Mouse (Mus musculus): Measurements from ENCODE around the gene Rasa2. TPM values are rescaled to one million over a fixed set of nuclear protein-coding genes. Genes with fewer than 3 reads are reported as not detected.
"Not testable (repeated sequence)": the region's sequence is repeated elsewhere in the genome, so short reads cannot be mapped to it uniquely, and the experiment has no call there.

Gene Rasa2
- polyA plus RNA-seq, 1 experiment, result 4.2 TPM

DNA sequence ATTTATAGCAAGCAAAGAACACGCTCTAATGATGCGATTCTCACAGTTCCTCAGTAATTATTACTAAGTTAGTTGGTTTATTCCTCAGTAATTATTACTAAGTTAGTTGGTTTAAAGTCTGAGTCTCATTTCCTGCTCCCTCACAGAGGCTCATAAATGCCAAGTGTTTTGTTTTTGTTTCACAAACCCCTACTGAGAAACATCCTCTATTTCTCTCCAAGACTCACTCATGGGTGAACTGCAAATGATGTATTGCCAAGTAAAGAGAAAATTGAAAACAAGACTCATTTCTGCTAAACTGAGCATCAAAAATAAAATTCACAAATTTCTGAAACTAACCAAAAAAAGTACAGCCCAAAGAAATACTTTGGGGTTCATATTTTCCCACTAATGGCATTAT, 47.9 kb downstream of the Rasa2 start:
- no peak for DNase-seq (ENCODE audit: low spot score)

DNA sequence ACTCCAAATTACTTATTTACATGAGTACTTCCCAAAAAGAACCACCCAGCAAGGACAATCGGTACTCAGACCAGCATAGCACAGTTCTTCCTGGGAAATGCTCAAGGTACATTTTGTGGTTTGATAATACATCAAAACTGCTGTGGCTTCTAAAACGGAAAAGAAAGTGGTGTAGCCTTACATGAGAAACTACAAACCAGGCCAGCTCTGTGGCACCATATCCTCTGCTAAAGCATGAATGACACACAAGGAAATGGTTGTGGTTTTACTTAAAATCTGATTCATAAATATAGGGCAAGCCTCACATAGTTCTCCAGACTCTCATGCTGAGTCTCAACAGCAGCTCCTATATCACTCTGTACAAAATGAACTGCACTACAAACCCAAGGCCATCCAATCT, 48.3 kb downstream of the Rasa2 start:
- DNase-seq (ENCODE audit: low spot score), result no peak

DNA sequence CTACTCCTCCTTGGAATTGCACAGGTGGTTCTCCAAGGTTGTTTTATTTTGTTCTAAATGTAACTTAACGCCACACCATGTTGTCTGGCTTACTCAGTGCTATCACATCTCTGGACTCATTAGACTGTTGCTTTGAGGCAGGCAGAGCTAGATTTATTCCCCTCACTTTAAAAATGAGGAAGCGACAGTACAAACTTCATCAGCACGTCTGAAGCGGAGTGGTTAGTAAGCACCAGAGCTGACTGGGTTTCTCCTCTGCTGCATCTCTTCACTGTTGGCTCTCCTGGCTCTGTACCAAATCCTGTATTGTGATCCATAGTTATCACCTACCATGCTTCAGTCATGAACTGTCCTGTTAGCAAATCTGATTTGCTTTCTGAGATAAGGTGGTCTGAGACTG, 53.2 kb downstream of the Rasa2 start:
- no peak for DNase-seq (ENCODE audit: low spot score)

DNA sequence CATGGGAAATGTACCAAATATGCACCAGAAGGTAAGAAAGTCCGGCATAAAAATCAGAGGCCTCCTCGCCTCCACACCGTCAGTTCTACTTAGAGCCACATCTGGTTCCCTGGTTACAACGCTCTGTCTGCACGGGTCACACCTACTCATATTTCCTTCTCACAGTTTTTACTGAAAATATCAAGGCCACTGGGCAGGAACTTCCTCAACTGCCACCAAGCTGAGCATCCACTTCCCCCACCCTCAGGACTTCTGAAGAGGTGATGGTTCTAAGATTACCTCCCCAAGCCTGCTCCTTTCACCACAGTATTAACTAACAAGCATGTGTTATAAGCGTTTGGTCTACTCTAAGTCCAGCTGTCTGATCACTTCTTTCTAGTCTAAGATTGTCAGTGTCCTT, 53.7 kb downstream of the Rasa2 start:
- no peak for DNase-seq (ENCODE audit: low spot score)

DNA sequence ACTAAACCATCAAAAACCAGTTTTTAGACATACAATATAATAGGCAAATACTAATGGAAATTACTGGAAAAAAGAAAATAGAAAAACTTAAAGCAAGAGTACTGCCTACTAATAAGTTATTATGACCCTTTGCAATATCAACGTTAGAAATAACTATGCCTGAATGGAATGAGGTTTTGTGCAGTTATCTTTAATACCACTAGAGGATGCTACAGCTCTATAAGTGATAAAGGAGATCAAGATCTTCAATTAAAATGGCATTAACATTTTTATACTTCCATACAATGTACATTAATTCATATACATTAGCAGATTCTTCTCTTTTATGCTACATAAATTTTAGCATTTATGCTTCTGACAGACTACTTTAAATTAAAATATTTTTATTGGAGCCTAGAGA, 58.2 kb downstream of the Rasa2 start:
- no peak for DNase-seq (ENCODE audit: low spot score)

DNA sequence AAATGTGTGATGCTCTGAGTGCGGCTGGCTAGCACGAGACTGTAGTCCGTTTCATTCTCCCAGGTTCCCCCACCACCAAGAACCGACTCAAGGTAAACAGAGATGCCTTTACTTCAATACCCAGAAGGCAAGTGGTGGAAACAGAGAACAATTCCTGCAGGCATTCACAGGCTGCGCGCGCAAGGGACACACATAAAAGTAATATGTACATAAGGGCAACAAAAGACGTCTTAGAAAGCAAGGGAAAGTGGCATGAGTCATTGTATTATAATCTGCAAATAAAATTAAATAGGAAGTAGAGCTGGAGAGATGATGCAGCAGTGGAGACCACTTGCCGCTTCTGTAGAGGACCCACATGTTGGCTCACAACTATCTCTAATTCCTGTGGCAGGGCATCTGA, 58.7 kb downstream of the Rasa2 start:
- no peak for DNase-seq (ENCODE audit: low spot score)

DNA sequence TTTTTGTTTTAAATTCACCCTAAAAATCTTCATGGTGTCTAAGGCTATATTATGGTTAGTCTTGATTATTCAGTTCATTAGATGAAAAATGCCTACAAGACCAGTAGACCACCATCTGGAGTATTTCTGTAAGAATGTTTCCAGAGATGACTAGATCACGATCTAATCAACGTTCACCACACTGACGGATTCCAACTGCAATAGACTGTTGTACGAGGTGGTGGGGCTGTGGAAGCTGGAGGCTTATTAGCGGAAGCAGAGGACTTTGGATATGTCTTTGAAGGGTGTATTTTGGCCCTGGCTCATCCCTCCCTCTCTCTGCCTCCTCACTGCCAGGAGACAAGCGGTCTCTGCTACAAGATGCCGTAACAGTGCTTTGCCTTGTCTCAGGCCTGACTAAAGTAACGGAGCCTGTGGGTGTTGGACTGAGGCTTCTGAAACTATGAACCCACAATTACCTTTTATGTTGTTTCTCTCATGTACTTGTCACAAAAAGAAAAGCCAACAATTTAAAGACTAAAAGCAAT, 64.9 kb downstream of the Rasa2 start:
- no peak for DNase-seq (ENCODE audit: low spot score)

DNA sequence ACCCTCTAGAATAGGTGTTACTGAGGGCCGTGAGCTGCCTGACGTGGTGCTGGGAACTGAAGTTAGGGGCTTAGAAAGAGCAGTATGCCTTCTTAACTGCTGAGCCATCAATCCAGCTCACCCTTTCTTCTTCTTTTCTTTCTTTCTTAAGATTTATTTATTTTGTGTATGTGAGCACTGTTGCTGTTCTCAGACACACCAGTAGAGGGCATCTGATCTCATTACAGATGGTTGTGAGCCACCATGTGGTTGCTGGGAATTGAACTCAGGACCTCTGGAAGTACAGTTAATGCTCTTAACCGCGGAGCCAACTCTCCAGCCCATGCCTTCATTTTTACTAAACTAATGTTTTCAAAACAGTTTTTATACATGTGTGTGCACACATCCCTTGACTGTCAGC, 67.9 kb downstream of the Rasa2 start:
- DNase-seq (ENCODE audit: low spot score), result no peak

DNA sequence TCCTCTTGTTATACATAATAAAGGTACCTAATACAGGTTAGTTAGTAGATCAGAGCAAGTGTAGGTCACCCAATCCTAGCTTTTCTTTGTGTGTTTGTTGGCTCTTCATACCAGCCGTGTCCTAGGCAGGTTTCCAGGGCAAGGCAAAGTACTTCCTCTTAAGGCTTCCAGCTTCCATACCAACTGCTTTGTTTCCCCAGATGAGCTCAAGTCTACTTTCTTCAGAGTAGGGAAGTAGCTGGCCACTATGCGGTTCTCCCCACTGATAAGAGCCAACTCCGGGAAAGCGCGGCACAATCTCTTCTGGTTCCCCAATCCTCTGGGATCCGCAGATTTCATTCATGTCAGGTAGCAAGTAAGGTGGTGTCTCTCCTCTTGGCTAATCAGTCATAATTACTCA, 72.3 kb downstream of the Rasa2 start:
- DNase-seq (ENCODE audit: low spot score), result no peak

DNA sequence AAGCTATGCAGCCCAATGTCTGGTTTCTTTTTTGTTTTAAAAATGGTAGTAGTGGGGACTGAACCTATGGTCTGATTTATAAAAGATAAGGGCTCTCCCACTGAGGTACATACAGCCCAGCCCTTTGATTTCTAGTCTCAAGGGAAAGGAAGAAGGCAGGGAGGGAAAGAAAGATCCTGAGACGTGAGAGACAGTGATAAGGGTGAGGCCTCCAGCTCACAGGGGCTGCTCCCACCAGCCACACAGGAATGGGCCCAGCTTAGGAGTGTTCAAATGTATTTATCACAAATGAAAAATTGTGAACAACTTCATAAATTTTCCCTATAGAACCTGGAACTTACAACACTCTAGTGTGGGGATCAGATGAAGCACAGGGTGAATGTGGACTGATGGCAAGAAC, 72.8 kb downstream of the Rasa2 start:
- DNase-seq (ENCODE audit: low spot score), result no peak

DNA sequence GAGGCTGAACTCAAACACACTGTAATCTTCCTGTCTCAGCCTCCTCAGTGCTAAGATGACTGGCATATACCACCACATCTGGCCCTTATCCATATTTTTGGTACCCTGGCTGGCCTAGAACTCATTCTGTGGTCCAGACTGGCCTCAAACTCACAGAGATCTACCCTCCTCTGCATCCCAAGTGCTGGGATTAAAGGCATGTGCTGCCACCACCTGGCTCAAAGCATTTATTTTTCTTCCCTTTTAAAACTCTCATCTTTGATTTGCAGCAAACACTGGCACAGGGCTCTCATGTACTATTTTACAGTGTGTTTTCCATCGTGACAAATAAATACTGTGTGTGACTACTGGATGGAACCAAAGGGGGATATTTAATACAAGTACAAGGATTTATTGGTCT, 77.3 kb downstream of the Rasa2 start:
- DNase-seq (ENCODE audit: low spot score), result no peak

DNA sequence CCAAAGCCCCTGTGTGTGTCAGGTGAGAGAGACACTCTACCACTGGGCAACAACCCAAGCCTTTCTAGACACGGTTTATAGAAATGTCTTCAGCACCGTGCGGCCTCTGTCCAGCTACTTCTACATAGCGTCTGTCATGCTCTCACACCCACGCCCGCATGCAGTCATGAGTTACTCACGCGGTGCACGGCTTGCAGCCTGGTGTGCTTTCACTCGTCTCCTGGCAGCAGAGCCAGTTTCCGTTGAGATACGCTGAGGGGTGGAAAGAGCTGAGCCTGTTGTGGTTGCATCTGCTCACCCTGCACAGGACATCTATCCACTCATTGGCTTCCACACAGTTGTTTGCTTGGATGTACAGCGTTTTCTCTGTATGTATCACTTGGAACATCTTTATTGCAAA, 86.0 kb downstream of the Rasa2 start:
- no peak for DNase-seq (ENCODE audit: low spot score)

DNA sequence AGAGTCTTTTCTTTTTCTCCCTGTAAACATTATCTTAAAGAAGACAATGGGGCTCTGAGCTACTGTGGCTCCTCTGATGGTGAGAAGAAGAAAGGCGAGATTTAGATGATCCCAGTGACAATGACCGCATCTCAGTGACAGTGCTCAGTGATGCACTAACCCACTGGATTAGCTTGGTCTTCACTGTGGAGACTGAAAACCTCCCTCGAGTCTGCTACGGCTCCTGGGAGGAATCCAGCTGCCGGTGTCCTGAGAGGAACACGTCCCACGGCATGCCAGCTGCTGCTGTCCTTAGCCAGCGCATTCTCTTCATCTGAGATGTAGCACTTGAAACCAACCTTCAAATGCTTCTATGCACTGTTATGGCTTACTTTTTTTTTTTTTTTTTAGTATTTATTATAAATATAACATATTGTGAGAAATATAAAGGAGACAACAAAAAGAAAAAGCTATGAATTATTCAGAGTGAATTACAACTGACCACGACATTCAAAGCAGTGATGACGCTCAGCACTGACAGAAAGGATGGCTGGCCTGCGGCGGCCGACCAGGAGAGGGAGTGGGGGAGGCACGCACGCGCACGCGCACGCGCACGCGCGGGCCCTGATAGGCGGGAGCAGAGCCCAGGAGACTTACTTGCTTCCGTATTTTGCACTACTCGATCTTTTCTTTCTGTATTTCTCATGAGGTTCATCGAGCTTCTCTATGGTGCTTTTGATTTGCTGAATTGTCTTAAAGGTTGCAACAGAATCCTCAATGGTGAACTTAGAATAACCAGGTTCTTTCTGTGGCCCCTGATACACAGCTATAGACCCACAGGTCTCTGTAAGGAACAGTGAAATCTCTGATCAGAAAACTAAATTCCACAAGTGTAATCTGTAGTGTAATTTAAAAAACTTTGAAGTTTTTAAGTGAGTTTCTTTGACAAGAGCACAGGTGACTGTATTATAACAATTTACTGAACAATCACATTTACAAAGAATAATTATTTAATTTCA, 87.5 kb downstream of the Rasa2 start:
- no peak for DNase-seq (ENCODE audit: low spot score)

DNA sequence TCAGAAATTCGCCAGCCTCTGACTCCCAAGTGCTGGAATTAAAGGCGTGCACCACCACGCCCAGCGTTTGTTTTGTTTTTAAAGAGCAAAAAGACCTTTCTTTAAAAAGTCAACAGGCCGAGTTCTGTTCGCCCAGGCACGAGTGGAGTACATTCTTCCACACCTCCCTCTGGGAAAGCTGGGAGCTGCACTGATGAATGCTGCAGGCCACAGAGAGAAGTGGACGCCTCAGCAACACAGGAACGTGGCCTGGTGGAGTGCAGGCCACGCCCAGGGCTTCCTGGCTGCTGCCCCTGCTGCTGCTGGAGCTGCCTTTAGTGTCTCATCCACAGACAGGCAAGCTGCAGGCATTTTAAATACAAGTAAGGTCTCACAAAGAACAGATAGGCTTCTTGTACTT, 92.5 kb downstream of the Rasa2 start:
- DNase-seq (ENCODE audit: low spot score), result no peak

DNA sequence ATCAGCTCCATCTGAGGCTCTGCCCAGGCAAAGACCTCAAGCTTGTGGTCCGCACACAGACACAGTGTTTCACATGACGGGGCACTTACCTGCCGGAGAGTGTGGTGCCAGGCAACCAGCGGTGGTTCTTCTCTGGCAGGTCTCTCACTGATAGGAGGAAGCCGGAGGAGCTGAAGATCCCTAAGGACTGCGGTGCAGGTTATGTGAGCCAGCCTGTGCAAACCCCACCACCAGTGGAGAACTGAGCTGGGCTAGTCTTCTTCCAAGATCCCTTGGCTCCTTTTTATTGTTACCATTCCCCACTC, 93.8 kb downstream of the Rasa2 start:
- DNase-seq (ENCODE audit: low spot score), result no peak

DNA sequence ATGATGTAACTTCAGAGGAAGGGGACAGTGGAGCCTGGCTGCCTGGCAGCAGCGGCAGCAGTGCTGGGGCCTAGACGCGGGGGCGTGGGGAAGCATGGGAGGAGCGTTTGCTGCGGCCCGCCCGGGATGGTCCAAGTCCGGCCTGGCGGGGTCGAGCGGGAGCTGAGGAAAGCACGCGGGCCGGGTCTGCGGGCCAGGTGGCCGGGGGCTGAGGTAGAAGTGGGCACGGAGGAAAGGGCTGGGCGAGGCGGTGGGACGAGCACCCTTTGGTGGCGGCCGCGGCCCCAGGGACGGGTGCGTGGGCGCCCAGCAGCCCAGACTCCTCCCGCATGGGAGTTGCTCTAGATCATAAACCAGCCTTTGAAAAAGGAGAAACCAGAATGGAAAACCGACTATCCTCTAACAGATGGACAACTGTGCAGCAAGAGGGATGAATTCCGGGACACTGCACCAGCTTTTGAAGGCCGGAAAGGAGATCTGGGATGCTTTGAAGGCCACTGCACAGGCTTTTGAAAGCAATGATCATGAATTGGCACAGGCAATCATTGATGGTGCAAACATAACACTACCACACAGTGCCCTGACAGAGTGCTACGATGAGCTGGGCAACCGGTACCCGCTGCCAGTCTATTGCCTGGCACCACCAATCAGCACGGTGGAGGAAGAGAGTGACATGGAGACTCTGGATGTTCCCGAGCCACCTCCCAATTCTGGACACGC, 94.4 kb downstream of the Rasa2 start:
- no peak for DNase-seq (ENCODE audit: low spot score)

DNA sequence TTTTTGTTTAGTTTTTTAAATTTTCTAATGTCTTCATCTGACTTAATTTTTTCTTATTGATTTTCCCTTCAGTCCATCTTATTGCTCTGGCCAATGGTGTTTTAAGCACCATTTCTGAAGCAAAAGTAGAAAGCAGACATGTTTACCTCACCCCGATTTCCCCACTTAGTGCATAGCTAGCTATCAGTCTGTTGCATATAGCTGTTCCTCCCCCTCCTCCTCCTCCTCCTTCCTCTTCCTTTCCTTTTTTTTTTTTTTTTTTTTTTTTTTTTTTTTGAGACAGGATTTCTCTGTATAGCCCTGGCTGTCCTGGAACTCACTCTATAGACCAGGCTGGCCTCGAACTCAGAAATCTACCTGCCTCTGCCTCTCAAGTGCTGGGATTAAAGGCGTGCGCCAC, 95.3 kb downstream of the Rasa2 start:
- not testable (repeated sequence) for DNase-seq (ENCODE audit: low spot score)

DNA sequence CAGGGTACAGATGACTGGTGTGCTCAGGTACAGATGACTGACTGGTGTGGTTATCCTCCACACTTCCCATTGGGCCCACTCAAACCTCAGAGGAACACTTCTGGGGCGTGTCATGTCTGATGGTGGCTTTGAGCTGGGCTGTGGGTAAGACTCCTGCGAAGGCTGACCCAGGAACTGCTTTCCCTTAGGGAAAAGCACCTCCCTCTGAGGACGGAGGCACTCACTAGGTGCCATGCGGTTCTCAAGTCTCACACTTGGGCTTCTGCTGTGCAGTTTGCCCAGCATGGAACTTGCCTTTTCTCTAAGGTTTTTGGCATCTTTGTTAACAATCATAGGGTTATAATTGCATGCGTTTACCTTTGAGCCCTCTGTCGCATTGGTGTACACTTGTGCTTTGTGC, 96.0 kb downstream of the Rasa2 start:
- no peak for DNase-seq (ENCODE audit: low spot score)

DNA sequence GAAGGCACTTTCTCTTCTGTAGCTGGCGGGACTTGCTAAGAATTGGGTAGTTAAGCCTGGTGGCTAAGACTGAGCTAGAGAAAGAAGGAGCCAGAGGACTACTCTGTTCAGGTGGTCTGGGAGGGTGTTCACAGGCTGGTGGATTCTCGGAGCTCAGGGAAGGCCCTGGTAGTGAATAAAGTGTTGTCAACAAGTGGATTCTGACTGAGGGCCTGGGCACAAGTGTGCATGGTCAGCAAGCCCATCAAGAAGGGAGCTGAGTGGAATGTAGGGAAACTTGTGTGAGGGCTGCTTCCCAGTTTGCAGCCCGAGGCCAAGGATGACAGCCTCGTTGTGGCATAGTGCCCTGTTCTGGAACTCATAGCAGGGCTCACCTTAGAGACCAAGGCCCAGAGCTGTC, 97.2 kb downstream of the Rasa2 start:
- DNase-seq (ENCODE audit: low spot score), result no peak

DNA sequence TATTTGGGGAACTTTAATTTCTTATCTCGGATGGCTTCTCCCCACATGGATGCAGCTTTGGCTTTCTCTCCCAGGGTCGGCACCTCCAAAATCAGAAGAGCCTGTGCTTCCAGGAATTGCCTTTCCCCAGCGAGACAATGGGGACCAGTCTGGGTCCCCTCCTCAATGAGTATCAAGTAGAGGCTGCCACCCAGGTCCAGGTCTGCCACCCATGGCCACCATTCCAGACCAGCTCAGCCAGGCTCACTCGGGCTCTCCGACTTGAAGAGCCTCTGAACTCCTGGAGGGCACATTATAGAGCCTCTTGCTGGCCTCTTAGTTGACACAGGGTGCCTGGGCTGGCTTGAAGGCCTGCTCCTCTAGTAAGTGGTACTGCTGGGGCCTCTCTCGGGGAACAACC, 97.9 kb downstream of the Rasa2 start:
- no peak for DNase-seq (ENCODE audit: low spot score)

DNA sequence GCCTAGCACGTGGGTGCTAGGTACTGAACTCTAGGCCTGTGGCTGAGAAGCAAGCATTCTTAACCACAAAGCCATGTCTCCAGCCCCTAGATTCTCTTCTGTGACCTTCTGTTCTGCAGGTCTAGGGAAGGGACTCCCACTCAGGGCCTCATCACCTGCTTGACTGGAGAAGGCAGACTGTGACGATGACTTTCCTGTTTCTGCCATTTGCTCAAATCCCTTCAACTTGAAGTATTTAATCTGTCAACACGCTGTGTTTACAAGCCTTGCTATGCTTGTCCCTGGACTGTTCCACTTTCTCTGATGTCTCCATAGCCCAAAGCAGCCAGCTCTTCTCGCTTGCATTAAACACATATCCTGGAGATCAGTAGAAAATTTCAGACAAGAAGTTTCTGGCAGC, 98.9 kb downstream of the Rasa2 start:
- DNase-seq (ENCODE audit: low spot score), result no peak

DNA sequence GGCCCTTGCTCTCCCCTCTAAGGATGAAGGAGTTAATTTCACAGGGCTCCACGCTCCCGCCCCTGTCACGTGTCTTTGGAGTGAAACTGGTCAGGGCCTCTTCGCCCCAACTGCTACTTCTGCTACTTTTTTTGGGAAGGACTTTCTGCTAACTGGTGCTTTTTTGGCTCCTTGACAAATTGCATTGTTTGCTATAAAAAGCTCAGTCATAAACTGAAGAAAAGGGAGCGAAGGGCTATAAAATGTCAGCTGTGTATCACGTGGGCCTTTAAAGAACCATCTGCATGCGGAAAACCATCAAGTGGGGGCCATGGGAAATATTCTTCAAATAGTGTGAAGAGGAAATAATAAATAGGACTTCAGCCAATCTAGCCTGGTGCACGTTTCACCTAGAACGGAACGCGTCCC, 100.7 kb downstream of the Rasa2 start:
- DNase-seq (ENCODE audit: low spot score), result no peak
